Mouse (Mus musculus) midbrain, embryonic 10.5 days (tissue): ENCODE measurements around the gene Abhd6. TPM values are rescaled to one million over a fixed set of nuclear protein-coding genes. Genes with fewer than 3 reads are reported as not detected.

Experiments used
- DNase-seq: peaks from one replicate; pipeline ENCODE4 v3.0.0-alpha.2; 2017; ENCODE audit warnings: low spot score
- H3K27ac ChIP-seq: fragments of 300-500 bp; sonication (generic); replicated peaks from 2 replicates; pipeline ENCODE4 v1.5.1; 2016; ENCODE audit warnings: mild to moderate bottlenecking
- H3K27me3 ChIP-seq: fragments of 300-500 bp; sonication (generic); 2 replicates; pipeline ENCODE4 v1.6.1; 2016; ENCODE audit warnings: low read depth, mild to moderate bottlenecking; ENCODE audit not compliant: poor library complexity, severe bottlenecking
- H3K36me3 ChIP-seq: fragments of 300-500 bp; sonication (generic); 2 replicates; pipeline ENCODE4 v1.6.1; 2016; ENCODE audit warnings: mild to moderate bottlenecking, moderate library complexity
- H3K4me1 ChIP-seq: fragments of 300-500 bp; sonication (generic); 2 replicates; pipeline ENCODE4 v1.6.1; 2016
- H3K4me3 ChIP-seq: fragments of 300-500 bp; sonication (generic); 2 replicates; pipeline ENCODE4 v1.5.1; 2016; ENCODE audit warnings: mild to moderate bottlenecking, moderate library complexity
- H3K9me3 ChIP-seq: fragments of 300-500 bp; sonication (generic); replicated peaks from 2 replicates; pipeline ENCODE4 v1.6.1; 2016; ENCODE audit warnings: mild to moderate bottlenecking
- WGBS: fragments of 180-500 bp; shearing (Covaris S2); methylation state at CpG from one replicate; pipeline ENCODE4 v1.1.7; 2016; 5-methylcytosine and 5-hydroxymethylcytosine counted together
- polyA plus RNA-seq: library from polyadenylated mRNA; unstranded; fragments of >200 nt; fragmentation: Nextera tagmentation; extraction: Ambion mirVana; gene quantifications from 2 replicates; pipeline ENCODE4 v1.2.1, GENCODE M21; 2016

Gene Abhd6
- polyA plus RNA-seq, 1 experiment from 2014 or later = 14.7 TPM

DNA sequence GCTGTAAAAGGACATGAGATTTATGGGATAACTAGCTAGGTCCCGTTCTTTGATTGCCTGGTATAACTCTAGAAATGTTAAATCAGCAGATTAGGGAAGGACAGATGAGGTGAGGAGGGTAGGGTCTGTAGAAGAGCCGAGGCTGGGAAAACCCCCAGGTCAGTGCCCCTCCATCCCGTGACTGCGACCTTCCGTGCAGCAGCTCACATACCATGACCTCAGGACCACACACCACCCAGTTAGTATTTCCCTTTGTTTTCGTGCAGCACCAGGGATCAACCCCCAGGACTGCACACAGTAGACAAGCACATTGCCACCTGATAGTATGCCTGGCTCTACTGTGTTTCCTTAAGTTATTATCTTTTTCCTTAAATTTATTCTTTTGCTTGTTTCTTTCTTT, 21.8 kb downstream of the Abhd6 start:
- DNase-seq = no peak
- H3K4me1 ChIP-seq = peaks cover 4% of the 10 kb centered on the region; the same call in 1 of the 2 replicates
- H3K36me3 ChIP-seq = no peaks in the 10 kb centered on the region
- 59% methylated on average over 6 of the region's 6 CpGs for WGBS
- no peak overlapping the region for H3K4me3 ChIP-seq
- H3K27me3 ChIP-seq = no peaks in the 10 kb centered on the region
- H3K27ac ChIP-seq = no peak overlapping the region
- H3K9me3 ChIP-seq = no peaks in the 10 kb centered on the region

DNA sequence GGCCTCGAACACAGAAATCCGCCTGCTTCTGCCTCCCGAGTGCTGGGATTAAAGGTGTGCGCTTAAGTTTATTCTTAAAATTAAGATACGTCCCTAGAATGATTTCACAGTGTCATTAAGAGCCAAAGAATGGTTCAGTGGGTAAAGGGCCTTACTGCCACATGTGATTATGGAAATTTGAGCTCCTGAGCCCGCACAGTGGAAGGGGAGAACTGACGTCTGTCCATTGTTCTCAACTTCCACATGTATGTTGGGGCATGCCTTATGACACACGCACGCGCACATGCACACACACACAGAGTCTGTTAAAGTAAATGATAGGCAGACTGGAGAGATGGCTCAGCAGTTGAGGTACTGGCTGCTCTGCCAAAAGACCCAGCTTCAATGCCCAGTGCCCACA, 22.2 kb downstream of the Abhd6 start:
- Histone ChIP-seq H3K27me3 (no peaks in the 10 kb centered on the region), H3K27ac (no peak overlapping the region), H3K9me3 (no peaks in the 10 kb centered on the region), H3K4me1 (peaks cover 4% of the 10 kb centered on the region; the same call in 1 of the 2 replicates), H3K4me3 (no peak overlapping the region), H3K36me3 (no peaks in the 10 kb centered on the region)
- DNase-seq = no peak
- WGBS = 92% methylated on average over 10 of the region's 10 CpGs

DNA sequence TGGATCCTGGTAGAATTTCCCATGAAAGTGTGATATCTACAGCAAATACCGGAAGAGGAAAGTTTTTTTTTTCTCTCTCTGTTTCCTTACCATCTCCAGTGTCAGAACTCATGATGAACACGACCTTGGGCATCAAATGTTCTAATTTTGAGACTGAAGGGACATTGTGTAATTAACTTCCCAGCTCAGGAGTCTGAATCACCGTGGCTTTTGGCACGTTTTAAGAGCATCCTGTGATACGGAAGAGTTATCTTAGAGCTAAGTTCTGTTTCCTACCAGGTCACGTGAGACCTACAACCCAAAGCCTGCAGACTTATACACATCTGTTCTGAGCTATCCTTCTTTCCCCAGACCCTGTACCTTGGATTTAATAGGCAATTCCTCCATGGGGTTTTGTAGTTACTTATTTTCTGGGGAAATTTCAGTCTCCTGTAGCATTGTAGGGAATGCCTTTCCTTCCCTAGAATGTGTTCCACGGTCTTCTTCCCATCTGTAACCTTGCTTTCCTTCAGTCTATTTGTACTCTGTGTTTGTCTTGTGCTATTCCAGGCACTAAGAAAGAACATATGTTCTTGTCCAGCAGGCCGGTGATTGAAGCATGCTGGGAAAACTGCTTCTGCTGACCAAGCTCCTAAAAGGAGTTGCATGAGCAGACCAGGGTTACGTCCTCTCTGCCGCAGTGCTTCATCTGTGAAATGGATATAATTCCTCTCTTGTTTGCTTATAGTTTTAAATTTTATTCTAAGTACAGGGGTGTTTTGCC, 24.2 kb downstream of the Abhd6 start:
- H3K4me1 ChIP-seq = peaks cover 16% of the 10 kb centered on the region
- H3K27me3 ChIP-seq = no peaks in the 10 kb centered on the region
- H3K9me3 ChIP-seq = no peaks in the 10 kb centered on the region
- no peak overlapping the region for H3K27ac ChIP-seq
- H3K4me3 ChIP-seq = no peak overlapping the region
- no peaks in the 10 kb centered on the region for H3K36me3 ChIP-seq
- WGBS = 88% methylated on average over 10 of the region's 10 CpGs
- no peak for DNase-seq

DNA sequence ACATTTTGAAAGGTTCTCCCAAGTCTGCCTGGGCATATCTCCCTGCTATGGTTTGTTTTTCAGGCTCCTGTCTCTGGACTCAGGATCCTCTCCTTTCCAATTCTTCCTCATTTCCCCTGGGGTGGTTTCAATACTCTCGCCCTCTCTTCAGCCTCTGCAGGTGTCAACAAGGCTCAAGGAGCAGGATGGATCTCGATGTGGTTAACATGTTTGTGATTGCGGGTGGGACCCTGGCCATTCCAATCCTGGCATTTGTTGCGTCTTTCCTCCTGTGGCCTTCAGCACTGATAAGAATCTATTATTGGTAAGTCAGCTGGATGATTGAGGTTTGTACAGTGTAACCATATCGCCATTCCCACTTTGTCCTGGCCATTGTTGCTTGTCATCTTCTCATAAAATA, 25.4 kb downstream of the Abhd6 start:
- Histone ChIP-seq H3K27me3 (no peaks in the 10 kb centered on the region), H3K4me3 (no peak overlapping the region), H3K36me3 (no peaks in the 10 kb centered on the region), H3K9me3 (no peaks in the 10 kb centered on the region), H3K27ac (no peak overlapping the region), H3K4me1 (peaks cover 22% of the 10 kb centered on the region)
- no peak for DNase-seq
- WGBS = 88% methylated on average over 5 of the region's 5 CpGs

DNA sequence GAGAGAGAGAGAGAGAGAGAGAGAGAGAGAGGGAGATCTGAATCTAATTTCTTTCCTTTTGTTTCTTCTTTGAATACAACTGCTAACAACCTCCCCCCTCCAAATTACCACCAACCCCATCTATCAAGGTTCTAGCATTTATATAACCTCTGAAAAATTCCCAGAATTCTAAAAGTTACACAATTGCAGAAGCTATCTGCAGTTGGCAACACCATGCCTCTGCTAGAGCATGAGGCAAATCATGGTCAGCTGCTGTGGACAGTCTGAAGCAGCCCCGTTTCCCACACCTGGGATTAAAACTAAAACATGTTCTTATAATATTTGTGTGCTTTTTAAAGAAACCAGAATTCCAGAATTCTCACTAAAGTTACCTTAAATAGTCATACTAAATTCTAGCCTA, 27.1 kb downstream of the Abhd6 start:
- Histone ChIP-seq H3K27ac (no peak overlapping the region), H3K27me3 (no peaks in the 10 kb centered on the region), H3K4me1 (peaks cover 19% of the 10 kb centered on the region), H3K4me3 (no peak overlapping the region), H3K9me3 (no peaks in the 10 kb centered on the region), H3K36me3 (no peaks in the 10 kb centered on the region)
- DNase-seq = no peak
- 89% methylated on average over 1 of the region's 1 CpGs for WGBS

DNA sequence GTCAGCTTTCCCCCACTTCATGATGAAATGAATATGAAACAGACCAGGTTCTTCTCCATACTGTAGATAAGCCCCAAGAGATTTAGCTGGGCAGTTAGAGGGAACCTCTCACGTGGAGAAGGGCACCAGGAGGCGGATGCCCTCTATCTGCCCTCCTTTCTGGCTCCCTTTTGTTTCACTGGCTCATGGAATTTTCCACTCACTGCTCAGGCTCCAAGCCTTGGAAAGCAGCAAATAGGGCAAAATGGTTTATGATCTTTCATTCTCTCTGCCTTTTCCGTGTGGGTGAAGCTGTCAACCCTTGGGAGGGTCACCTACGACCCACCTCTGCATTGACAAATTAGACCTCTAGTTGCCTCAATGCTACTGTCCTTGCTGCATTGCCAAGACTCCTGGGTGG, 27.8 kb downstream of the Abhd6 start:
- H3K9me3 ChIP-seq = no peaks in the 10 kb centered on the region
- no peaks in the 10 kb centered on the region for H3K27me3 ChIP-seq
- H3K4me1 ChIP-seq = peaks cover 19% of the 10 kb centered on the region
- H3K27ac ChIP-seq = no peak overlapping the region
- 64% methylated on average over 4 of the region's 4 CpGs for whole genome bisulfite sequencing
- no peaks in the 10 kb centered on the region for H3K36me3 ChIP-seq
- no peak overlapping the region for H3K4me3 ChIP-seq
- DNase-seq = no peak

DNA sequence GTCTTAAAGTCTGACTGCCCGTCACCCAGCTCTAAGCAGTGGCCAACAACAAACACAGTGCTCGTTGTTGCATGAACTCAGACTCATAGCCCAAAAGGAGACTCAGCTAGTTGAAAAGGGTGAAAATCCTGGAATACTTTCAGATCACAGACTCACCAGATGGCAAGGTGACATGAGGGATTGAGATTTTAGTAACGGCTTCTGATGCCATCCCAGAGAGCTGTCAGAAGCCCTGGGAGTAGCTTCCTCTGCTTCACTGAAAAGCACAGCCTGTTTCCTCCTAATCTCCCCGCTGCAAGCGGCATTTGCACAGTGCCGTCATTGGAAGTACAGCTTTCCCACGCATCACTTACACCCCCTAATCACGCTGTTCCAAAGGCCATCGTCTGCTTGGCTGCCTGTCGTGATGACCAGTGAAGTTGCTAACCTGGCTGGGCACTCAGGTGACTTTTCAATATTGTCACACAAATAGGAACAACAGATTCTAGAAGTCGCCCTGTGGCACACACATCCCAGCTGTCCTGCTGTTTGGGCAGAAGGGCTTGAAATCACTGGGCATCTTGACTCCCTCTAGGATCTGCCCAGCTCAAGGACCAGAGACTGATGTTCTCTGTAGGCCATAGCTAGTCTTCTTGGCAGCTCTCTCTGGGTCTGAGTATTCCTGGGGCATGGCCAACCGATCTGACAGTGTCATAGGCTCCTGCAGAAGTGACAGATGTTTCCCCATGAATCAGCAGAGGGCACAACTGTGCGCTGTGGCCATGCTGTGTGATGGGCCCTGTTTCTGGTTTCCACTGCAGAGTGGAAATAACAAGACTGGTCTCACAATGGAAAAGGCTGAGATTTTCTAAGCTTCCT, 29.6 kb downstream of the Abhd6 start:
- Histone ChIP-seq H3K9me3 (no peaks in the 10 kb centered on the region), H3K27me3 (no peaks in the 10 kb centered on the region), H3K27ac (no peak overlapping the region), H3K36me3 (no peaks in the 10 kb centered on the region), H3K4me1 (peaks cover 19% of the 10 kb centered on the region), H3K4me3 (no peak overlapping the region)
- 65% methylated on average over 13 of the region's 13 CpGs for WGBS
- DNase-seq = no peak

DNA sequence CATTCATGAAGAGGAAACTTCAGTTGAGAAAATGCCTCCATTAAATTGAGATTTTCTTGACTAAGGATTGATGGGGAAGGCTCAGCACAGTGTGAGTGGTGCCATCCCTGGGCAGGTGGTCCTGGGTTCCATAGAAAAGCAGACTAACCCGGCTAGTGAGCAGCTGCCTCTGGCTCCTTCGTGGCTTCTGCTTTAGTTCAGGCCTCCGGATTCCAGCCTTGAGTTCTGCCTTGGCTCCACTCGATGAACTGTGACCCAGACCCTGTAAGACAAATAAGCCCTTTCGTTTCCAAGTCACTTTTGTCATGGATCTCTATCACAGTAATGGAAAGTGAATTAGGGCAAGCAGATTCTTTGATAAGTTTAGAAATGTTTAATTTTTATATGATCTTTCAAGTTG, 31.9 kb downstream of the Abhd6 start:
- no peak overlapping the region for H3K27ac ChIP-seq
- H3K4me3 ChIP-seq = no peak overlapping the region
- peaks cover 19% of the 10 kb centered on the region for H3K4me1 ChIP-seq
- no peak for DNase-seq
- H3K36me3 ChIP-seq = no peaks in the 10 kb centered on the region
- no peaks in the 10 kb centered on the region for H3K9me3 ChIP-seq
- 72% methylated on average over 5 of the region's 5 CpGs for WGBS
- H3K27me3 ChIP-seq = no peaks in the 10 kb centered on the region

DNA sequence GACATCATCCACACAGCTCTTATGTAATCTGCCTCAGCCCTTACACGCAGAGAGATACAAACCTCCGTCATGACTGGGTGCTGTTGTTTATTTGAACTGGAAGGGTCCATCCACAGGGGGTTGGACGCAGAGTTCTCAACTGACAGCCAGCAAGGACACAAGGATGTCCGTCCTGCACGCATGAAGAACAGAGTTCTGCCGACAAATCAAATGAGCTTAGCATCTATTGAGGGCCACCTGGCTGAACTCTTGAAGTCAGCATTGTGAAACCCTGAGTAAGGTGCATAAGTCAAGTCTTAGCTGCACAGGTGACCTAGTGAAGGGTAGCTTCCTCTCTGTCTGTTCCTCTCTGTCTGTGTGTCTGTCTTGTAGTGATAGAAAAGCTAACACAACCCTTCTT, 33.2 kb downstream of the Abhd6 start:
- WGBS = 88% methylated on average over 6 of the region's 6 CpGs
- DNase-seq = no peak
- H3K27ac ChIP-seq = no peak overlapping the region
- H3K4me3 ChIP-seq = no peak overlapping the region
- H3K9me3 ChIP-seq = no peaks in the 10 kb centered on the region
- H3K36me3 ChIP-seq = no peaks in the 10 kb centered on the region
- H3K27me3 ChIP-seq = no peaks in the 10 kb centered on the region
- H3K4me1 ChIP-seq = peaks cover 11% of the 10 kb centered on the region

DNA sequence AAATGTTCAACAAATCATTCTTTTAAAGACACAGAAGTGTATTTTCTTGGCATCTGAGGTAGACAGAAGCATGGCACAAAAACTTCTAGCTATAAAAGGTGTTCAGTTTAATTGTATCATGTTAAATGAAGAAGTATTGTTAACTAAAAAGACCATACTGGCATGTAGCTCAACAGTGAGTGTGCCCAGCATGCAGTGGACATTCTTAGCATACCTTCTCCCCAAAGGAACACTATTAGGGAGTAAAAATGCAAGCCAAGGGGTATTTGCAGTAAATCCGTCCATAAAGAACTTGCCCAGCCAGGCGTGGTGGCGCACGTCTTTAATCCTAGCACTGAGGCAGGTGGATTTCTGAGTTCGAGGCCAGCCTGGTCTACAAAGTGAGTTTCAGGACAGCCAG, 33.7 kb downstream of the Abhd6 start:
- no peaks in the 10 kb centered on the region for H3K9me3 ChIP-seq
- no peak overlapping the region for H3K27ac ChIP-seq
- H3K4me1 ChIP-seq = peaks cover 11% of the 10 kb centered on the region
- WGBS = 71% methylated on average over 5 of the region's 5 CpGs
- H3K4me3 ChIP-seq = no peak overlapping the region
- H3K27me3 ChIP-seq = no peaks in the 10 kb centered on the region
- DNase-seq = no peak
- H3K36me3 ChIP-seq = no peaks in the 10 kb centered on the region

DNA sequence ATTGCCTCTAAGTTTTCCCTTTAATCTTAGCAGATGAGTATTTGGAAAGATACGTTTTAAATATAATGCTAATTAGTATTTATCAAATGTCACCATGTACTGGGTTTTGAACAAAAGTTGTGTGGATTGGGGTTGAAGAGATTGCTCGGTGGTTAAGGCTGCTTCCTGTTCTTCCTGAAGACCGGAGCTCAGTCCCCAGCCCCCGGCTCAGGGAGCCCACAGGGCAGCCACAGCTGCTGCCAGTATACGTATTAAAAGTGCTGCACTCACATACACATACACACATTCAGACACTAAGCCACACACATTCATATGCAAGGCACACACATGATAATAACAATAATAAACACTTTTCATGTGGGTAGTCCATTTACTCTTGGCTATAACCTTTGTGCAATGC, 35.4 kb downstream of the Abhd6 start:
- DNase-seq = no peak
- Histone ChIP-seq H3K27me3 (no peaks in the 10 kb centered on the region), H3K4me1 (no peaks in the 10 kb centered on the region), H3K27ac (no peak overlapping the region), H3K36me3 (0 out of 2 replicates have a peak, but pooled peaks cover 4% of the 10 kb centered on the region), H3K4me3 (no peak overlapping the region), H3K9me3 (no peaks in the 10 kb centered on the region)
- 82% methylated on average over 5 of the region's 5 CpGs for WGBS

DNA sequence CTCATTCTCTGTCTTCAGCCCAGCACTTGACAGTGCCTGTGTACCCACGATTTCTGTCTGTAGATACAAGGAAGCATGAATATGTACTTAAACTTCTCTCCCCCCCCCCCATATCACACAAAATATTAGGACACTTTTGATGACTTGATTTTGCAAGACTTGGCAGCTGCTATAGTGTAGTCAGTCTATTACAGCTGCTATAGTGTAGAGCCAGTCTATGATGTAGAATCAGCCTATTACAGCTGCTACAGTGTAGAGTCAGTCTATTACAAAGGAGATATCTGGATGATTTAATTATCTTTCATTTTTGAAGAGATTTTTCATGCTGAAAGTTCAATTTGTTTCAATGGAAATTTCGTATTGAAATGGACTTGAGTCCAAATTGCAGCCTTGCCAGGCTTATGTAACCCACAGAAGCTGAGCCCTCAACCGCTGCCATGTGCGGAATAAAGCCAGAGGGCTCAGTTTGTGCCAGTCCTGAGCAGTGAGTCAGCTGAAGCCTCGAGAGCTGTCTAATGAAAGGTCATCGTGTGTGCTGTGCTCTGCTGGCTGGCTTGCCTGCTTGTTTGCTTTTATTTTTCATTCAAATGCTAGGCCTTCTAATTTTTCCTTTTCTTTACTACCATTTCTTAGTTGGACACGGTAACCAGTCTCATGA, 36.2 kb downstream of the Abhd6 start:
- no peak for DNase-seq
- Histone ChIP-seq H3K27me3 (no peaks in the 10 kb centered on the region), H3K27ac (no peak overlapping the region), H3K9me3 (no peaks in the 10 kb centered on the region), H3K36me3 (0 out of 2 replicates have a peak, but pooled peaks cover 4% of the 10 kb centered on the region), H3K4me1 (no peaks in the 10 kb centered on the region), H3K4me3 (no peak overlapping the region)
- 84% methylated on average over 7 of the region's 7 CpGs for WGBS

DNA sequence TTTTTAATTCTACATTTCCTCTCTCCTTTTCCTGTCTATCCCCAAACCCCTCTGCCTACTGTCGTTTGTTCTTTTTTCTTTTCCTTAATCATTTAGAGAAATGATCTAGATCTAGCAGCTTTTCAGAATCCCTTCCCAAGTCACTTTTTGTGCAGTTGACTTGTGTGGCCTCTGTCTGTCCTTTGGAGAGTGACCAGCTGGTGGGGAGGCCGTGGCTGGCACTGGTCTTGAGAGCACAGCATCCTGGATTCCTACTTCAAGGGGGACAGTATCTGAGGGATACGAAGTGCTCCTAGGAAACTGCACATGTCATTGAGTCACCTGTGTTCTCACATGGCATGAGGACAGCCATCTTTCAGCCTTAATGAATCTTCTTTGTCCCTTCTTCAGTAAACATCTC, 37.5 kb downstream of the Abhd6 start:
- Histone ChIP-seq H3K27me3 (no peaks in the 10 kb centered on the region), H3K4me3 (no peak overlapping the region), H3K36me3 (0 out of 2 replicates have a peak, but pooled peaks cover 4% of the 10 kb centered on the region), H3K4me1 (no peaks in the 10 kb centered on the region), H3K9me3 (no peaks in the 10 kb centered on the region), H3K27ac (no peak overlapping the region)
- DNase-seq = no peak
- WGBS = 83% methylated on average over 3 of the region's 3 CpGs
